Mouse (Mus musculus): ENCODE results near the gene Lactb. TPM values are rescaled to one million over a fixed set of nuclear protein-coding genes. Genes with fewer than 3 reads are reported as not detected.

Gene Lactb
- polyA plus RNA-seq, 1 experiment = 18.2 TPM

- TF ChIP-seq CTCF (IDR thresholded peaks at IDR 0.05; ENCODE audit: extremely low read depth, insufficient read depth, low read length) (no peak), POLR2A (IDR thresholded peaks at IDR 0.05; ENCODE audit: extremely low read depth, insufficient read depth, low read length) (no peak)
- no peak overlapping the region for H3K4me3 ChIP-seq (ENCODE audit: insufficient read depth, low read length)
- no peaks in the 10 kb centered on the region for H3K4me1 ChIP-seq (ENCODE audit: control insufficient read depth, insufficient read depth, low read length)
- H3K27ac ChIP-seq (ENCODE audit: insufficient read depth, low read length) = no peak overlapping the region
These were observed 13.8 kb downstream of the Lactb start for GRCm38 (mm10) chr9:66961478-66961877.

- Histone ChIP-seq H3K4me3 (ENCODE audit: insufficient read depth, low read length) (no peak overlapping the region), H3K4me1 (ENCODE audit: control insufficient read depth, insufficient read depth, low read length) (no peaks in the 10 kb centered on the region), H3K27ac (ENCODE audit: insufficient read depth, low read length) (no peak overlapping the region)
- TF ChIP-seq POLR2A (IDR thresholded peaks at IDR 0.05; ENCODE audit: extremely low read depth, insufficient read depth, low read length) (no peak), CTCF (IDR thresholded peaks at IDR 0.05; ENCODE audit: extremely low read depth, insufficient read depth, low read length) (no peak)
These were observed 17.8 kb downstream of the Lactb start for GRCm38 (mm10) chr9:66957451-66957850.

DNA sequence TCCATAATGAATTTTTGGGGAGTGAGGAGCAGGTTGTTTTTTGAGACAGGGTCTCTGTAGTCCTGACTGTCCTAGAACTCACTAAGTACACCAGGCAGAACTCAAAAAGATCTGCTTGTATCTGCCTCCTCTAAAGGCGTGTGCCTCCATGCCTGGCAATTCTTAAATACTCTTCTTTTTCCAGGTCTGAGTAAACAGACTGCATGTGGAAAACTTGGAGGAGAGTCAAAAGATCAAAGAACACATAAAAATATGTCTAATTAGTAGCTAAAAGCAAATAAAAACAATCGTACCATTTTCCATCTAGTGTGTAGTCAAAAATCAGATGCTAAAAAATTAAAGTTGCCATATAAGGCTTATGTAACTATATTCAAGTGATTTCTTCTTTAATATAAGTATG lies 22.4 kb downstream of the Lactb start:
- TF ChIP-seq CTCF (IDR thresholded peaks at IDR 0.05; ENCODE audit: extremely low read depth, insufficient read depth, low read length) (no peak), POLR2A (IDR thresholded peaks at IDR 0.05; ENCODE audit: extremely low read depth, insufficient read depth, low read length) (no peak)
- no peak overlapping the region for H3K27ac ChIP-seq (ENCODE audit: insufficient read depth, low read length)
- H3K4me1 ChIP-seq (ENCODE audit: control insufficient read depth, insufficient read depth, low read length) = no peaks in the 10 kb centered on the region

GRCm38 (mm10) chr9:66952321-66952720 lies 23.0 kb downstream of the Lactb start:
- H3K4me3 ChIP-seq (ENCODE audit: insufficient read depth, low read length) = no peak overlapping the region
- no peak overlapping the region for H3K27ac ChIP-seq (ENCODE audit: insufficient read depth, low read length)
- H3K4me1 ChIP-seq (ENCODE audit: control insufficient read depth, insufficient read depth, low read length) = no peaks in the 10 kb centered on the region
- TF ChIP-seq POLR2A (IDR thresholded peaks at IDR 0.05; ENCODE audit: extremely low read depth, insufficient read depth, low read length) = no peak

More for the DNA sequence above, 22.4 kb downstream of the Lactb start:
- no peak overlapping the region for H3K4me3 ChIP-seq (ENCODE audit: insufficient read depth, low read length)

DNA sequence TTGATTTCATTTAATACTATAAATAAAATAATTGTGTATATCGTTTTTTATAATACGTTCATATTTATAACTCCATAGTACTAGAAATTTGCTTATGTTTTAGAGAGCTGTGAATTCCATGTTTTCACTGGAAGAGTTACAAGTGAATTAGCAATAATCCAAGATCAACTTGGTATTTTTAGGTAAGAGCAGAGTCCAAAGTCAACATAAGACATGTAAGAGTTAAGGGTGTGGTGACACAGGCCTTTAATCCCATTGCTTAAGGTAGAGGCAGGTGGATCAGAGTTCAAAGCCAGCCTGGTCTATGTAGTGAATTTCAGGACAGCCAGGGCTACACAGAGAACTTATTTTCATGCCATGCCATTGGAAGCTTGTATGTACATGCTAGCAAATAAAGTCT lies 26.7 kb downstream of the Lactb start:
- Histone ChIP-seq H3K4me3 (ENCODE audit: insufficient read depth, low read length) (no peak overlapping the region), H3K4me1 (ENCODE audit: control insufficient read depth, insufficient read depth, low read length) (peaks cover 2% of the 10 kb centered on the region; the same call in 1 of the 2 replicates), H3K27ac (ENCODE audit: insufficient read depth, low read length) (no peak overlapping the region)
- TF ChIP-seq POLR2A (IDR thresholded peaks at IDR 0.05; ENCODE audit: extremely low read depth, insufficient read depth, low read length) = no peak
- TF ChIP-seq CTCF (IDR thresholded peaks at IDR 0.05; ENCODE audit: extremely low read depth, insufficient read depth, low read length) = no peak

DNA sequence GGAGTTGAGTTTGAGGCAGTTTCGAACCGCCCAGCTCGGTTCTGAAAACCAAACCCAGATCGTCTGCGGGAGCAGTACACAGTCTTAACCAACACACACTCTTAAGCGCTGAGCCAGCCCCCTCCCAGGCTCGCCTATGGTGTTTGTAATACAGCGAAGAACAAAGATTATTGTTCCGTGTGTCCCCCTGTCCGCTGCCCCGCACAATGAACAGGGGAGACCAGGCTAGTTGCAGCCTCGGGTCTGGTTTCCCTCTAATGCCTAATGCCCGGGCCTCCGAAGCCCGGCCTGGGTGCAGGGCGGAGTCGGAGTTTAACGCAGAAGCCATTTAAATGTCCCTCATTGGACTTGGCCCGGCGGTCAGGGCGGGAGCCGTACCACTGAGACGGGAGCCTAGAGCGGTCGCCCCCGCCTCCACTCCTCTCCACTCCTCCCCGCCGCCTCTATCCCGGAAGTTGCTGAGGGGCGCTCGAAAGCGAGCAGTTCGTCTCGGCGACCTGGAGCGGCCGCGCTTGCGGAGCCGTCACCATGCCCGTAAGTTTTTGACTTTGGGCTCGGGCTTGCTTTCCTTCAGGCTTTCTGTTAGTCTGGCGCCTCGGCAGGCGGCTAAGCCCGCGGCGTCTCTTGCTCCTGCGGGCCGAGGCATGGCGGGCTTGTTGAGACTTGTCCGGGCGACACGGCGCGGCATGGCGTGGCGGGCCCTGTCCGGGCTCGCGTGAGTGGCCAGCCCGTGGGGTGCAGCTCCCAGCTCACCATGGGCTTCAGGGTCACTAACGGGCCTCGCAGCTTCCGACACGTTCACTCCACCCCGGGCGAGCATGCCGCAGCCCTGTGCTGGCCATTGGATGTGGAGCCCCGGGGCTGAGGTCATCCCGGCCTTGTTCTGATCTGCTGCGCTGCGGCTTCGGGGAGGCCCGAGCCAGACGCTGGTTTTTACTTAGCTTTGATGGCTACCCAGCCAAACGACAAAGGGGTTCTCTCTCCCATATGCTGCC lies 29.3 kb downstream of the Lactb start, which contains the start of gene Rps27l:
Gene Rps27l, plus strand, starts transcription at position 440 of the 995 bp plus-strand sequence.
- Histone ChIP-seq H3K4me1 (ENCODE audit: control insufficient read depth, insufficient read depth, low read length) (peaks cover 2% of the 10 kb centered on the region; the same call in 1 of the 2 replicates), H3K27ac (ENCODE audit: insufficient read depth, low read length) (peak within 1 kb of the TSS; percentile 43), H3K4me3 (ENCODE audit: insufficient read depth, low read length) (peak within 1 kb of the TSS; percentile 53)
- TF ChIP-seq CTCF (IDR thresholded peaks at IDR 0.05; ENCODE audit: extremely low read depth, insufficient read depth, low read length) (no peak), POLR2A (IDR thresholded peaks at IDR 0.05; ENCODE audit: extremely low read depth, insufficient read depth, low read length) (peak; percentile 62; the same call in 1 of the 2 replicates)

- TF ChIP-seq CTCF (IDR thresholded peaks at IDR 0.05; ENCODE audit: extremely low read depth, insufficient read depth, low read length) (no peak), POLR2A (IDR thresholded peaks at IDR 0.05; ENCODE audit: extremely low read depth, insufficient read depth, low read length) (no peak)
- Histone ChIP-seq H3K4me1 (ENCODE audit: control insufficient read depth, insufficient read depth, low read length) (peaks cover 2% of the 10 kb centered on the region; the same call in 1 of the 2 replicates), H3K27ac (ENCODE audit: insufficient read depth, low read length) (peak overlapping the region; percentile 43; the same call in 1 of the 2 replicates), H3K4me3 (ENCODE audit: insufficient read depth, low read length) (peak overlapping the region; percentile 53)
These were observed 30.1 kb downstream of the Lactb start for GRCm38 (mm10) chr9:66945161-66945560.

DNA sequence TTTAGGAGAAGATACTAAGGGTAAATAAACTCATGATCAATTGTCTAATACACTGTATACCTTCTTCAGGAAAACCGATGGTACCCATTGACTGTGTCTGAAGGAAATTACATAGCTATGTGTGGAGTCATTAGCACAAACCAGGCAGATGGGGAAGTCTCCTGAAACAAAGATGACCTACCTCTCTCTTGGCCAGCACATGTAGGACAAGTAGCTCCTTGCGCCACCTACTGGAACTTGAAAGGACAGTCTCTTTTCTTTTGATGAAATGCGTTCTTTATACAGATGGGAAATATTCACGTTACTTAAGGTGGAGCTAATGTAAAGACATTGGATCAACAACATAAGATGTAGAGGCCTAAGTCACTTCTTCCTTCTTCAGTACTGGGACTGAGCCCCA lies 36.4 kb downstream of the Lactb start:
- Histone ChIP-seq H3K27ac (ENCODE audit: insufficient read depth, low read length) (no peak overlapping the region), H3K4me1 (ENCODE audit: control insufficient read depth, insufficient read depth, low read length) (no peaks in the 10 kb centered on the region), H3K4me3 (ENCODE audit: insufficient read depth, low read length) (no peak overlapping the region)
- peak; percentile 77 for TF ChIP-seq CTCF (IDR thresholded peaks at IDR 0.05; ENCODE audit: extremely low read depth, insufficient read depth, low read length)
- TF ChIP-seq POLR2A (IDR thresholded peaks at IDR 0.05; ENCODE audit: extremely low read depth, insufficient read depth, low read length) = no peak

DNA sequence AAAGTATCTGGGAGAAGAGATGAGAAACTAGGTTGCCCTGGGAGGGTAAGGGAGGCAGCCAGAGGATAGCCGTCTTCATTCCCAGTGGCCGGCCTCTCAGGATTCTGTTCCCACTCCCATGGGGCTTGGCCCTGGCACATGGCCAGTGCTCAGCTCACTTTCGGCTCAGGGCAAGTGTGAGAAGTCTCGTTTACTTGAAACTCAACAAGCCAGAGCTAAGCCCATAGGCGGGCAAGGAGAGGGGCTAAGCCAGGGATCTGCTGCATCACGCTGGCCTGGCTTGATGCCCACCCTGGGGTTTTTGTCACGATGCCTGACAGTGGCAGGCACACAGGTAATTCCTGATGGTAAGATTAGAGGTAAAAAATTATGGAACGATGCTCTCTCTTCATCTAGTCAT lies 37.8 kb downstream of the Lactb start:
- H3K4me3 ChIP-seq (ENCODE audit: insufficient read depth, low read length) = no peak overlapping the region
- H3K4me1 ChIP-seq (ENCODE audit: control insufficient read depth, insufficient read depth, low read length) = no peaks in the 10 kb centered on the region
- H3K27ac ChIP-seq (ENCODE audit: insufficient read depth, low read length) = no peak overlapping the region
- TF ChIP-seq CTCF (IDR thresholded peaks at IDR 0.05; ENCODE audit: extremely low read depth, insufficient read depth, low read length) = no peak
- no peak for TF ChIP-seq POLR2A (IDR thresholded peaks at IDR 0.05; ENCODE audit: extremely low read depth, insufficient read depth, low read length)

Measured in cortical plate, adult 2 months (tissue).